Mouse (Mus musculus): ENCODE results near the gene Olfr891.
"Not testable (repeated sequence)": the region's sequence is repeated elsewhere in the genome, so short reads cannot be mapped to it uniquely, and the experiment has no call there.

Gene Olfr891

GRCm38 (mm10) chr9:38180721-38181120 lies at the start of gene Olfr891:
Gene Olfr891, minus strand, starts transcription at chr9:38180821.
- DNase-seq (ENCODE audit: low read depth, low spot score): no peak

DNA sequence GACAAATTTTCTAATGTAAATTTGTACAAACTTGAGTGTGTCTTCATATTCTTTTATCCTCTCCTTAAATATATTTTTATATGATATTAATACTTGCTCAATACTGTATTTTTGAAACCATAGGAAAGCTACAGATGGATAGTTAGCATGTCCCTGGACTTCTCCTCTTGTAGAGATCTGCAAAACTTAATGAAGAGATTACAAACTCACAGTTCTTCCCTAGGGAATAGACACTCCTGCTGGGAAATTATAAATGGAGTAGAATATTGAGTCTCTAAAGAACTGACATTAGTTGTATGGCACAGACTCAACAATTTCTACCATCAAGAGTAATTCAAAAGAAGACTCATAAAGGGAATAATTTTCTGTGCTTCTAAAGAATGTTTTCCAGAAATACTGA lies 37.1 kb upstream of the Olfr891 start, which contains the start of gene Olfr894:
TSS of gene Olfr894 (plus strand) at position 301 of the 400 bp plus-strand sequence.
- no peak for DNase-seq (ENCODE audit: low read depth, low spot score)

DNA sequence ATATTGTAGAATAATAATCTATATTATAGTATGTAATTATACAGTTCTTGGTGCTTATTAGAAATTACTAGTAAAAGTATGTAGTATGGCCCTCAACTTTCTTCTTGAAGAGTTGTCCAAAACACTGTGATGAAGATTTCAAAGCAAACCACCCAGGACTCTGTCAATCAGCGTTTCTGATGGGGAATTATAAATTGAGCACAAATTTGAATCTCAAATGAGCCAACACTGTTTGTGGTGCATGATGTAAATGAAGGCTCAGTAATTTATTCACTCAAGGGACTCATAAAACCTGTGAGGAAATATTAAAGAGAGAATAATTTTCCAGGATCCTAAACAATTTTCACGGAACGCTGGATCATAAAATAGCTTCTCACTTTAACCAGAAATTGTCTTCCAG lies 27.4 kb upstream of the Olfr891 start, which contains the start of gene Olfr893:
TSS of gene Olfr893 (plus strand) at position 301 of the 400 bp plus-strand sequence.
- DNase-seq (ENCODE audit: low read depth, low spot score): no peak

DNA sequence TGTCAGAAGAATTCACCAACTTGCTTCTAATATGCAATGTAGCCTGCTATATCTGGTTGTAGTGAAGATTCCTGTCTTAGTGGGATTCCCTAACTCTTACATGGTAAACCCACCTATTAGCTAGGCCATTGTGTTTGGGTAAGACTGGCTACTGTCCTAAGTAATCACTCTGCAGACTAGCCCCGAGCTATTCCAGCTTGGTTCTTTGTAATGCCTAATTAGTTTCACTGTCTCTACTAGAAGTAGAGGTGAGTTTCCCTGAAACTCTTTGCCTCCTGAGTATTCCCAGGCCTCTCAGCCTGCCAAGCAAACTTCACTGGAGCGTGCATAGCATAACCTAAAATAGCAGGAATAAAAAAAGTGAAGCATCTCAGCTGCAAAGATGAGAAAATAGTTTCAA lies 12.3 kb downstream of the Olfr891 start:
- DNase-seq (ENCODE audit: low read depth, low spot score): not testable (repeated sequence)

- no peak for DNase-seq (ENCODE audit: low read depth, low spot score)
These were observed 38.4 kb downstream of the Olfr891 start, which contains the start of gene Olfr890 for GRCm38 (mm10) chr9:38142217-38142616. Gene Olfr890, plus strand, starts transcription at chr9:38142517.
